Mouse (Mus musculus): Measurements from ENCODE around the gene Fgb.

GRCm38 (mm10) chr3:83020387-83020786 is 29.3 kb downstream of the Fgb start:
- no peak for TF ChIP-seq CTCF (IDR thresholded peaks at IDR 0.05; ENCODE audit: insufficient read depth, low read depth, low read length)
- TF ChIP-seq POLR2A (IDR thresholded peaks at IDR 0.05; ENCODE audit: insufficient read depth, low read depth, low read length): no peak

Data from olfactory bulb, adult 2 months (tissue).